11 mouse cellular contexts compared by ENCODE assay signal in the genomic region with DNA sequence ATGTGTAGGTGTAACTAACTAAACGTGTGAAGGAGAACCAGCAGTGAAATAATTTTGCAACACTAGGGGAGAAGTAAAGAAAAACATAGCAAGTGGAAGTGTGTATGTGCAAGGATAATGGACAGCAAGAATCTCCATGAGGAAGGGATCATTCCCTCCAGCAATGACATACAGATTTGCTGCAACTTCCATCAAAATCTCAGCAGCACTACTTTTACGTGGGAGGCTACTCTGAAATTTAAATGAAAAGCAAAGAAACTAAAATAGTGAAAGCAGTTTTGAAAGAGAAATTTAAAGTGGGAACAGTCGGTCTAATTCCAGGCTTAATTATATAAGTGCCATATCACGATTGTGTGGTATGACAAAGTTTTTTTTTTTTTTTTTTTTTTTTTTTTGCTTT.
"Had no signal": no experiment of that assay in that cellular context is flagged by ENCODE, and none has a peak within 500 bp of the region (broad histone marks: within the 10 kb centered on the region; RNA-seq: fewer than 3 reads in every experiment).

No protein-coding gene starts in this region.

- DNase-seq: retina, postnatal 1 day; right cerebral cortex, adult 18-20 months; right cerebral cortex, postnatal 25 days; right cerebral cortex, postnatal 4 days; spleen, adult 18-20 months; thymus, adult 18-20 months; thymus, adult 2 months; thymus, postnatal 14 days; thymus, postnatal 25 days; thymus, postnatal 36 days; thymus, postnatal 4 days had no signal
